Mouse (Mus musculus) heart, adult 18-20 months (tissue): ENCODE data around the gene Gm43638. TPM values are rescaled to one million over a fixed set of nuclear protein-coding genes. Genes with fewer than 3 reads are reported as not detected.

Experiments used
- total RNA-seq, 2 experiments: library from RNA; stranded (reverse); gene quantifications; 2 replicates each; pipeline ENCODE4 v1.2.3; 2021

Gene Gm43638
- total RNA-seq, 2 experiments from 2014 or later = not detected

Other genes starting within 250 kb of the Gm43638 start
- gene Ugt2b37, start 232.0 kb downstream of the Gm43638 start, total RNA-seq = not detected
- gene Ugt2a3, start 149.6 kb downstream of the Gm43638 start, total RNA-seq = not detected
- gene Ugt2b38, start 62.6 kb downstream of the Gm43638 start, total RNA-seq = not detected
- not detected for gene Ugt2a2, start 4.5 kb downstream of the Gm43638 start, total RNA-seq
- not detected for gene Ugt2a1, start 4.1 kb upstream of the Gm43638 start, total RNA-seq
- not detected for gene Sult1b1, start 51.4 kb upstream of the Gm43638 start, total RNA-seq
- gene Sult1d1, start 82.2 kb upstream of the Gm43638 start, total RNA-seq = under 1 TPM in 1 of 2 experiments, not detected in 1; 0.67 TPM
- gene Sult1e1, start 104.8 kb upstream of the Gm43638 start, total RNA-seq = under 1 TPM in 1 of 2 experiments, not detected in 1; 0.57 TPM
- not detected for gene Csn1s1, start 179.4 kb upstream of the Gm43638 start, total RNA-seq
- gene Csn2, start 212.8 kb upstream of the Gm43638 start, total RNA-seq = not detected